Mouse (Mus musculus) ovary, adult 10 weeks (tissue): Measurements from ENCODE around the gene Ncapd2. TPM values are rescaled to one million over a fixed set of nuclear protein-coding genes. Genes with fewer than 3 reads are reported as not detected.

Source experiments
- polyA plus RNA-seq: library from polyadenylated mRNA; stranded (reverse); fragments of 350-450 nt; fragmentation: Illumina TruSeq; extraction: RNeasy Lipid Tissue Mini Kit (QIAGEN cat#74804); gene quantifications from one replicate; pipeline ENCODE4 v1.2.3, GENCODE M21; 2014

Gene Ncapd2
- 8.7 TPM for polyA plus RNA-seq

DNA sequence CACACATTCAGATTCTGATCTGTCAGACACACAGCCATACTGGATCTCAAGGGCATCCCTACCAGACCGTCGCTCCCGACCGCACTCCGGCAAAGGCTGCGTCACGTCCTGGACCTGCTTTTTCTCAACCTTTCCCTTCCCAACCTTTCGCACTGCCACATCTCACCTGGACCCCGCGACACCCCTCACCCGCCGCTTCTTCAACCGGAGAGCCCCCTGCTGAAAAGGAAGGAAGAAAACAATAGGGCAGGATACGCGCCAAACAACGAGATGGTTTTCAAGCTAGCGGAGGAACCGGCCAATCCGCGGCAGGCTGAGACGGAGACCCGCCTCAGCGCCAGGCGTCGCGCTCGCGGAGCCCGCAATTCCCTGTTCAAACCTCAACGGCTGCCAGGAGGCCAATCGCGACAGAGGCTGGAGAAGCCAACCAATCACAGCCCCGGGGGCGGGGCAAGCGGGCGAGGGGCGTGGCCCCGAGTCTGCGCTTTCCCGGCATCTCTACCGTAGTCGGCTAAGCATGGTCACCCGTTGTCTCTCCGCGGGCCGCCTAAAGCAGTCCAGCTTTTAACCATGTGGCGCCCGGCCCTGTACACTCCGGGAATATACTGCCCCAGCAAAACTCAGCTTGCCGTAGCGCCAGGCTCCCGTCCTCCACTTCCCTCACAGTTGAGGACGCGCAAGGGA, at the start of gene Ncapd2, which contains the start of gene Mrpl51:
Gene Ncapd2, minus strand, starts transcription at position 370 of the 684 bp plus-strand sequence.
Gene Mrpl51, plus strand, starts transcription at position 470 of the 684 bp plus-strand sequence.

DNA sequence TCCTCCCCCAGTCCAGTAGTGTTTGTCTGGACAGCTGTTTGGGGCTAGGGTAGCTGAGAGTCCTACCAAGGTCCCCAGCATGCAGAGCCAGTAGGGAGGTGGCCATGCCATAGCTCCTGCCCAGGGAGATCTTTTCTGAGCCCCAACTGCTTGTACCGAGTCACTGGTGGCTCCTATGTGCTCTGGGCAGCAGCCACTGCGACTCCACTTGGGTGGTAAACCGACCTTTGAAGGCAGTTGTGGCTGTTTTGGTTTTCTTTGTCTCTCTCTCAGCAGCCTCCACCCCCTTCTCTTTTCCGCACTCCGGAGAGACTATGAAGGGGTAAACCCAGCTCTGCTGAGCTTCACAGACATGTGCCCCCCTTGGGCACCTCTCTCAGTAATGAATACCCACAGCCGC, 45.3 kb upstream of the Ncapd2 start, which contains the start of gene Cd27:
Gene Cd27, minus strand, starts transcription at position 229 of the 400 bp plus-strand sequence.

GRCm38 (mm10) chr6:125231117-125232044, 39.9 kb upstream of the Ncapd2 start, which contains the start of gene Tapbpl:
Gene Tapbpl (minus strand): TSS chr6:125231860.

GRCm38 (mm10) chr6:125215148-125215954, 23.9 kb upstream of the Ncapd2 start, which contains the start of gene Vamp1:
Gene Vamp1 (plus strand): TSS chr6:125215551.

DNA sequence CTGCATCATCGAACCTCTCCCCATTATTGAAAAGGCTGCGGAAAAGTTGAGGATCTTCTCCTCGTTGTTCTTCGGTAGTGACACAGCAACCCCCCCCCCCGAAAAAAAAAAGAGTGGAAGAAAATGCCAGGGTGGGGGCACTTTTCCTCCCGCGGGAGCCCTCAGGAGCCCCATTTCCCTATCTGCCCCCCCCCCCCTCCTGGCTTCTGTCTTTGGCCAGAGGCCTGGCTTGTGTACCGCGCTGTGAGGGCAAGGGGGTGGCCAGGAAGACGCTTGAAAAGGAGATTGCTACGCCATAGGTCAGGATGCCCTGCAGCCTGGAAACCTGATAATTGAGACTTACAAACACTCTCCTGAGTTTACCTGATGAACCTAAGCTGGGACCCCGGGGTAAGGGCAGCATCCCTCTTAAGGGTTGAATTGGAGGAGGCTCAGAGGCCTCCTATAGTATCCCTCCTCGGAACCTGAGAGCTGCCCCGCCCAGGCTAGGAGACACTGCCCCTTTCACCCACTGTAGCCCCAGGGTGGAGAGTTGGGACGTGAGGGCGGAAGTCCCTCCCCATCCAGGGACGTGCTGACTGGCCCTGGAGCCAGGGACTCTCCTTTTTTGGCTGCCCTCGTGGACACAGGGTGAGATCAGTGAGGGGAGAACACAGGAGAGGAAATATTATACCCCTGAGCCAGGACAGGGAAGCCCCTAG, 25.3 kb downstream of the Ncapd2 start, which contains the start of gene Gapdh:
Gene Gapdh, minus strand, starts transcription at position 417 of the 701 bp plus-strand sequence.

GRCm38 (mm10) chr6:125145001-125145400, 46.5 kb downstream of the Ncapd2 start, which contains the start of gene Iffo1:
Gene Iffo1 (plus strand): TSS chr6:125145241.

DNA sequence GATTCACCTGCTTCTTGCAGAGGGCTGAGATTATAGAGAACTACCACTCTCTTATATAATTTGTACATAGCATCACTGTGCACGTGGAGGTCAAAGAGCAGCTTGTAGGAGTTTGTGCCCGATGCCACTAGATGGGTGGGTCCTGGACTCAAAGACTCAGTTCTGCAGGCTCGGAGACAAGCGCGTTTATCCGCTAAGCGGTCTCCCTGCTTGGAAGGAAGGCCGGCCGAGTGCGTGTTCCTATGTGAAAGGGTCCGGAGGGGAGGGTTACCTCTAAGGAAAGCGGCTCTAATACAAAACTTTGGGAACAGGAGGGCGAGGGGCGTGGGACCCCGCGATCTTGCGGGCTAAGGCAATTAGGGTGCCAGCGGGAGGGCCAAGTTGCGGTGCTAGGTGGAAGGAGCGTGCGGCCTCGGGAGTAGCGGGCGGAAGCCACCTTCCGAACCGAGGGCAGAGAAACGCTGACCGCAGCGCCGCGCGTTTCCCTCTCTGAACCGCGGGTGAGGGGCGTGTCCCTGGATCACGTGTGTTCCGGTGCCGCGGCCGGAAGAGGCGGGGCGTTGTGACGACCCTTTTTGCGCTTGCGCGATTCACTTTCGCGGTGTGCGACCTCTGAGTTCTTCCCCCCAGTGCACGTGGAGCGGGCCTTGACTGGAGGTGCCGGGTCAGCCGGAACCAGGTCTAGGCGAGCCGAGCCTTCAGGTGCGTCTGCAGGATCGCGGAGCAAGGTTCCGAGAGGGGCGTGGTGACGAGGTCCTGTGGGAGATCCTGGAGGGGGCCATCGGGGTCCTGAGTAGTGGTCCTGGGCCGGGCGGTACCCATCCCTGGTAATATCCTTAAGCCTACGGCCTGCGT, 60.0 kb downstream of the Ncapd2 start, which contains the start of gene Nop2:
Gene Nop2, plus strand, starts transcription at position 608 of the 855 bp plus-strand sequence.

Other genes starting within 250 kb of the Ncapd2 start
- gene Cops7a, start 226.2 kb downstream of the Ncapd2 start, polyA plus RNA-seq = 18.8 TPM
- gene Pianp, start 195.0 kb downstream of the Ncapd2 start, polyA plus RNA-seq = 0.23 TPM
- 13.0 TPM for gene Zfp384, start 182.6 kb downstream of the Ncapd2 start, polyA plus RNA-seq
- gene Ing4, start 151.9 kb downstream of the Ncapd2 start, polyA plus RNA-seq = 13.0 TPM
- gene Acrbp, start 142.0 kb downstream of the Ncapd2 start, polyA plus RNA-seq = not detected
- gene Lpar5, start 123.8 kb downstream of the Ncapd2 start, polyA plus RNA-seq = not detected
- gene Chd4, start 95.7 kb downstream of the Ncapd2 start, polyA plus RNA-seq = 122 TPM
- 1.2 TPM for gene Nop2, start 59.8 kb downstream of the Ncapd2 start, polyA plus RNA-seq
- 1.1 TPM for gene Iffo1, start 46.5 kb downstream of the Ncapd2 start, polyA plus RNA-seq
- 54.6 TPM for gene Gapdh, start 25.2 kb downstream of the Ncapd2 start, polyA plus RNA-seq
- 83.0 TPM for gene Mrpl51, start 100 bp upstream of the Ncapd2 start, polyA plus RNA-seq
- 5.1 TPM for gene Vamp1, start 23.9 kb upstream of the Ncapd2 start, polyA plus RNA-seq
- gene Tapbpl, start 40.2 kb upstream of the Ncapd2 start, polyA plus RNA-seq = 3.6 TPM
- not detected for gene Cd27, start 45.3 kb upstream of the Ncapd2 start, polyA plus RNA-seq
- gene Tuba3a, start 94.3 kb upstream of the Ncapd2 start, polyA plus RNA-seq = not detected
- 0.71 TPM for gene Ltbr, start 122.2 kb upstream of the Ncapd2 start, polyA plus RNA-seq
- gene Scnn1a, start 129.0 kb upstream of the Ncapd2 start, polyA plus RNA-seq = 0.20 TPM
- gene Tnfrsf1a, start 157.7 kb upstream of the Ncapd2 start, polyA plus RNA-seq = 5.1 TPM
- gene Plekhg6, start 189.1 kb upstream of the Ncapd2 start, polyA plus RNA-seq = not detected